Mouse (Mus musculus) liver, postnatal 0 days (tissue): Measurements from ENCODE around the gene Carnmt1. TPM values are rescaled to one million over a fixed set of nuclear protein-coding genes. Genes with fewer than 3 reads are reported as not detected.

Experiments used
- ATAC-seq: fragments of 200-750 bp; cut with Nextera tagmentation; 2 replicates; pipeline ENCODE4 v1.8.0; 2017; ENCODE audit warnings: mild to moderate bottlenecking, moderate library complexity
- DNase-seq: peaks from one replicate; pipeline ENCODE4 v3.0.0-alpha.2; 2016
- H3K27ac ChIP-seq: fragments of 300-500 bp; sonication (generic); 2 replicates; pipeline ENCODE4 v1.5.1; 2014; ENCODE audit warnings: antibody characterized with exemption, moderate library complexity, mild to moderate bottlenecking, low read depth
- H3K27me3 ChIP-seq: fragments of 300-500 bp; sonication (generic); 2 replicates; pipeline ENCODE4 v1.6.1; 2014; ENCODE audit warnings: low read length, control low read depth, mixed read lengths; ENCODE audit not compliant: insufficient read depth
- H3K36me3 ChIP-seq: fragments of 300-500 bp; sonication (generic); replicated peaks from 2 replicates; pipeline ENCODE4 v1.6.1; 2014; ENCODE audit warnings: mild to moderate bottlenecking, control low read depth, low read length, moderate library complexity, mixed read lengths; ENCODE audit not compliant: insufficient read depth
- H3K4me1 ChIP-seq: fragments of 300-500 bp; sonication (generic); 2 replicates; pipeline ENCODE4 v1.6.1; 2014; ENCODE audit warnings: antibody characterized with exemption, mild to moderate bottlenecking, control low read depth; ENCODE audit not compliant: insufficient read depth
- H3K4me2 ChIP-seq: fragments of 300-500 bp; sonication (generic); 2 replicates; pipeline ENCODE4 v1.6.1; 2014; ENCODE audit warnings: low read depth, mild to moderate bottlenecking, low read length, moderate library complexity, mixed read lengths
- H3K4me3 ChIP-seq: fragments of 300-500 bp; sonication (generic); 2 replicates; pipeline ENCODE4 v1.5.1; 2014; ENCODE audit warnings: low read depth, low read length
- H3K9ac ChIP-seq: fragments of 300-500 bp; sonication (generic); replicated peaks from 2 replicates; pipeline ENCODE4 v1.6.1; 2014; ENCODE audit warnings: mild to moderate bottlenecking, moderate library complexity
- H3K9me3 ChIP-seq: fragments of 300-500 bp; sonication (generic); 2 replicates; pipeline ENCODE4 v1.6.1; 2016; ENCODE audit warnings: mild to moderate bottlenecking, control low read depth, low read length, mixed read lengths
- CTCF ChIP-seq: sonication (generic); IDR thresholded peaks from 2 replicates; pipeline ENCODE4 v1.5.1; 2016; ENCODE audit warnings: antibody characterized with exemption, low read depth
- EP300 ChIP-seq: IDR thresholded peaks from 2 replicates; pipeline ENCODE4 v1.6.1; 2016; ENCODE audit warnings: antibody characterized with exemption, low read depth, mild to moderate bottlenecking
- WGBS: fragments of 180-500 bp; shearing (Covaris S2); extraction: QIAGEN DNeasy Blood & Tissue Kit; methylation state at CpG from one replicate; pipeline ENCODE4 v1.1.7; 2014; ENCODE audit not compliant: insufficient replicate concordance; 5-methylcytosine and 5-hydroxymethylcytosine counted together
- polyA plus RNA-seq: library from polyadenylated mRNA; unstranded; fragments of >200 nt; fragmentation: Nextera tagmentation; extraction: Ambion mirVana; gene quantifications from 2 replicates; pipeline ENCODE4 v1.2.1, GENCODE M21; 2015

Carnmt1 gene
- polyA plus RNA-seq, 1 experiment from 2014 or later: 13.2 TPM

GRCm38 (mm10) chr19:18730255-18730654 is 59.7 kb downstream of the Carnmt1 start:
- ATAC-seq (no peak), DNase-seq (no peak)
- H3K4me1 ChIP-seq: no peaks in the 10 kb centered on the region
- no peak overlapping the region for H3K4me2 ChIP-seq
- H3K9ac ChIP-seq: no peak overlapping the region
- H3K27me3 ChIP-seq: no peaks in the 10 kb centered on the region
- WGBS: 56% methylated on average over 7 of the region's 7 CpGs
- no peaks in the 10 kb centered on the region for H3K9me3 ChIP-seq
- H3K36me3 ChIP-seq: no peaks in the 10 kb centered on the region
- H3K4me3 ChIP-seq: no peak overlapping the region
- TF ChIP-seq EP300: no peak
- H3K27ac ChIP-seq: no peak overlapping the region

GRCm38 (mm10) chr19:18731077-18731476 is 60.5 kb downstream of the Carnmt1 start:
- Histone ChIP-seq H3K27me3 (no peaks in the 10 kb centered on the region), H3K9ac (no peak overlapping the region), H3K9me3 (no peaks in the 10 kb centered on the region), H3K27ac (no peak overlapping the region), H3K4me1 (no peaks in the 10 kb centered on the region), H3K4me3 (no peak overlapping the region), H3K4me2 (no peak overlapping the region), H3K36me3 (no peaks in the 10 kb centered on the region)
- WGBS: 44% methylated on average over 7 of the region's 7 CpGs
- DNase-seq (no peak), ATAC-seq (no peak)
- TF ChIP-seq EP300 (no peak), CTCF (no peak)

- Histone ChIP-seq H3K9ac (no peak overlapping the region), H3K36me3 (no peaks in the 10 kb centered on the region), H3K9me3 (no peaks in the 10 kb centered on the region), H3K27ac (no peak overlapping the region), H3K4me2 (no peak overlapping the region), H3K4me3 (no peak overlapping the region), H3K27me3 (no peaks in the 10 kb centered on the region), H3K4me1 (no peaks in the 10 kb centered on the region)
- no peak for DNase-seq
- no peak for TF ChIP-seq CTCF
- no peak for TF ChIP-seq EP300
- no peak for ATAC-seq
- 88% methylated on average over 4 of the region's 4 CpGs for WGBS
Observed at GRCm38 (mm10) chr19:18735901-18736300, 65.3 kb downstream of the Carnmt1 start.

- WGBS: 71% methylated on average over 7 of the region's 7 CpGs
- TF ChIP-seq EP300 (no peak), CTCF (no peak)
- Histone ChIP-seq H3K4me3 (no peak overlapping the region), H3K4me1 (no peaks in the 10 kb centered on the region), H3K27me3 (no peaks in the 10 kb centered on the region), H3K36me3 (no peaks in the 10 kb centered on the region), H3K4me2 (no peak overlapping the region), H3K9ac (no peak overlapping the region), H3K9me3 (no peaks in the 10 kb centered on the region), H3K27ac (no peak overlapping the region)
- DNase-seq: no peak
- no peak for ATAC-seq
Observed at GRCm38 (mm10) chr19:18739146-18739545, 68.6 kb downstream of the Carnmt1 start.

GRCm38 (mm10) chr19:18743946-18744345 is 73.4 kb downstream of the Carnmt1 start:
- Histone ChIP-seq H3K27me3 (no peaks in the 10 kb centered on the region), H3K9ac (no peak overlapping the region), H3K4me2 (no peak overlapping the region), H3K4me3 (no peak overlapping the region), H3K27ac (no peak overlapping the region), H3K4me1 (no peaks in the 10 kb centered on the region), H3K36me3 (no peaks in the 10 kb centered on the region), H3K9me3 (no peaks in the 10 kb centered on the region)
- 62% methylated on average over 5 of the region's 5 CpGs for WGBS
- ATAC-seq (no peak), DNase-seq (no peak)
- TF ChIP-seq EP300: no peak
- TF ChIP-seq CTCF: no peak

GRCm38 (mm10) chr19:18746576-18747340 is 76.2 kb downstream of the Carnmt1 start:
- TF ChIP-seq CTCF (no peak), EP300 (no peak)
- H3K27ac ChIP-seq: no peak overlapping the region
- 79% methylated on average over 5 of the region's 5 CpGs for WGBS
- no peak overlapping the region for H3K9ac ChIP-seq
- H3K36me3 ChIP-seq: no peaks in the 10 kb centered on the region
- no peaks in the 10 kb centered on the region for H3K4me1 ChIP-seq
- ATAC-seq (no peak), DNase-seq (no peak)
- H3K27me3 ChIP-seq: 0 out of 2 replicates have a peak, but pooled peaks cover 3% of the 10 kb centered on the region
- H3K4me2 ChIP-seq: no peak overlapping the region
- H3K9me3 ChIP-seq: no peaks in the 10 kb centered on the region
- no peak overlapping the region for H3K4me3 ChIP-seq
